Mouse (Mus musculus): ENCODE results near the gene Gm9918.
"Not testable (repeated sequence)": the region's sequence is repeated elsewhere in the genome, so short reads cannot be mapped to it uniquely, and the experiment has no call there.

Gene Gm9918

DNA sequence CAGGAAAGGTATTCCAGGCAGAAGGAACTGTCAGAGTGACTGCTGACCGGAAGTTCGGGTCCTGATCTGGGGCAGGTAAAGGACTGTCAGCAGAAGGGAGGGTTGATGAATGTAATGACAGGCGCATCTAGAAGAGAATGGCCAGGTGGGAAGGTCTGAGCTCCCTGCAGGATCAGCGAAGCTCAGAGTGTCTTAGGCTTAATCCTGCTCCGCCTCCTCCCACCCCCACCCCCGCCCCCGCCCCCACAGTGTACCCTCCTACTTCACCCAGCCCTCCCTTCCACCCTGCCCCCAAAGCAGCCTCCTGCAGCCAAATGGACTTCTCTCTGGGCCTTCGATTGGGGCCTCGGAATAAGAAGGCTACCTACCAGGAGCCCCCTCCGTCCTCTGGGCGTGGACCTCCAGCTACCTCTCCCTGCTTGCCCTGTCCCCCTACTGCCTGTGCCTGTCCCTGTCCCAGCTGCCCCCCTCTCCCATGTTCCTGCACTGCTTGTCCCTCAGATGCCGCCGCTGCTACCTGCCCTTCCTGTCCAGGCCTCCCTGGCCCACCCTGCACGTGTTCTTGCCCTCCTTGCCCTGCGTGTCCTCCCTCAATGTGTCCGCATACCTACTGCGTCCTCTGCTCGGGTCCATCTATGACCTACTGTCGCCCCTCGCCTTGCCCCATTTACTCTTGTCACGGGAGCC lies at the start of gene Gm9918:
Gm9918 (plus strand) TSS at position 290 of the 687 bp plus-strand sequence.
- no peak for DNase-seq

DNA sequence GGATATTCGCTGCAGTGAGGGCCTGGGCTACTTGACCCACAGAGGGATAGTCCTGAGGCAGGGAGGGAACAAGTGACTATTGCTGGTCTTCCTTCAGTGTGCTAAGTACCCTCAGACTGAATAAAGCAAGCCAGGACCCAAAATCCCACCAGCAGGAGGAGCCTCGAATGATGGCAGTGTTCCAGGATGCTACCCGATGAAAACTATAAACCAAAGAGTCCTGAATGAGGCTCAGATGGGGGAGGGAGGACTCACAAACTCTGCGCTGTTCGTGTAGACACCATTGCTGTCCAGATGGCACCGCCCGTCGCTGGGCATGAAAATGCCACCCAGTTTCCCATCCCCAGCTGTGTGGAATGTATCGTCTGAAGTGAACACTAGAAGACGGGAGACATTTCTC lies 48.0 kb upstream of the Gm9918 start:
- DNase-seq = peak in 1 of 2 experiments; percentile 45

DNA sequence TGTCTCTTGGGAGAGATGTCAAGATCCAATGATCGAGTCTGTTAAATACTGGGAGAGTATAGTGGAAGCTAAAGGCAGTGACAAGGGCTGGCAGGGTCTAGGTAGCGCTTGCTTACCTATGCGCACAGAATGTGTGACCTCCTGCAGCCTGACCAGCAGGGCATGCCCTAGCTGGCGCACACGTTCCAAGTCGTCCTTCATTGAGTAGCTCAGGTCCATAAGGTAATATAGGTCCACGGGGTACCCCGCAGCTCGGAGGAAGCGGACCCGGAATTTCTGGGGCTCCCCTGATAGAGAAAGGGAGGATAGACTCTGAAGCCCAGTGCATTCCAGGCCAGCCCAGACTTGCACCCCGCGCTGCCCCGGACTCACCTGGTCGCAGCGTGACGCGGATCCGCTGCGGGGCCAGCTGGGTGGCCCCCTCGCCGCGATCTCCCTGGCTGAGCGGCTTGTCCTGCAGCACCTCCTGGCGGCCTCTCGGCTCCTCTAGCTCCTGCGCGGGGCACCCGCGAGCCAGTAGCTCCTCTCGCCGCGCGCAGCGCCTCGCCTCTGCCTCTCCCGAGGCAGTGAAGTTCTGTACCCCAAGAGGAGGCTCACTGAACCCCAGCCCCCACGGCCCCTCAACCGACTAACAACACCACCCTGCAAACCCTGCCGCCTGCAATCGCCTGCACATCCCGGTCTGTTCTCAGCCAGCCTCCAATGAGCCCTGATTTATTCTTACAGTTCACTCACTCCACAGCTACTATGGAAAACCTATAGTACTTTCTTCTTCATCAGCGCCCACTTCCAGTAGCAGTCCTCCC lies 46.0 kb upstream of the Gm9918 start:
- peak; percentile 86 to 88 for DNase-seq

DNA sequence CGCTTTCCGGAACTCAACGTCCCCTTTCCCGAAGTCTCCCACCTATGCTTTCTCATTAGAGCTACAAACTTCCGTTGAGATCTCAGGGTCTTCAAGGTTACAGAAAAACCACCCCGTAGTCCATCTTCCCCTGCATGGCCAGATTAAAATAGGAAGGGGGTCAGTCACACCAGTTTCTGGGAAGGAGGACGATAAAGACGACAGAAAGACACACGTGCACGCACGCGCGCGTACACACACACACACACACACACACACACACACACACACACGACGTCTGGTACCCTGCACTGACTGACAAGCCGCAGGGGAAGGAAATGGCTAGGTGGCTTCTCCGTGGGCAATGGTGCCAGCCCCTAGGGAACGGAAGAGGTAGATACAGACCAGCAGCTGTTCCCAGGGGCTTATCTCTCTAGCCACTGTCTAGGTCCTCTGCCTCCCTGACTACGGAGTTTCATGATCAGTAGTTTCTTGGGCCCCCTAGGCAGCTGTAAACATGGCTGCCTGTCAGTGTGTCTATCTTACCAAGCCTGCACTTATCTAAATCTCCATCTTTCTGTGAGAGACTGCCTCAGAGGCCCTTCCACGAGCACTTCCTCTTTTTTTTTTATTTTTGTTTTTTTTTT lies 45.3 kb upstream of the Gm9918 start:
- DNase-seq = no peak

DNA sequence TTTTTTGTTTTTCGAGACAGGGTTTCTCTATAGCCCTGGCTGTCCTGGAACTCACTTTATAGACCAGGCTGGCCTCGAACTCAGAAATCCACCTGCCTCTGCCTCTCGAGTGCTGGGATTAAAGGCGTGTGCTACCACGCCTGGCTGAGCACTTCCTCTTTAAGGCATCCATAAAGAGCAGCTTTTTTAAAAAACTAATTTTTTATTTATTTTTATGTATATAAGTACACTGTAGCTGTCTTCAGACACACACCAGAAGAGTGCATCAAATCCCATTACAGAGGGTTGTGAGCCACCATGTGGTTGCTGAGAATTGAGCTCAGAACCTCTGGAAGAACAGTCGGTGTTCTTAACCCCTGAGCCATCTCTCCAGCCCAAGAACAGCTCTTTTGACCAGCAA lies 44.7 kb upstream of the Gm9918 start:
- DNase-seq = not testable (repeated sequence)

DNA sequence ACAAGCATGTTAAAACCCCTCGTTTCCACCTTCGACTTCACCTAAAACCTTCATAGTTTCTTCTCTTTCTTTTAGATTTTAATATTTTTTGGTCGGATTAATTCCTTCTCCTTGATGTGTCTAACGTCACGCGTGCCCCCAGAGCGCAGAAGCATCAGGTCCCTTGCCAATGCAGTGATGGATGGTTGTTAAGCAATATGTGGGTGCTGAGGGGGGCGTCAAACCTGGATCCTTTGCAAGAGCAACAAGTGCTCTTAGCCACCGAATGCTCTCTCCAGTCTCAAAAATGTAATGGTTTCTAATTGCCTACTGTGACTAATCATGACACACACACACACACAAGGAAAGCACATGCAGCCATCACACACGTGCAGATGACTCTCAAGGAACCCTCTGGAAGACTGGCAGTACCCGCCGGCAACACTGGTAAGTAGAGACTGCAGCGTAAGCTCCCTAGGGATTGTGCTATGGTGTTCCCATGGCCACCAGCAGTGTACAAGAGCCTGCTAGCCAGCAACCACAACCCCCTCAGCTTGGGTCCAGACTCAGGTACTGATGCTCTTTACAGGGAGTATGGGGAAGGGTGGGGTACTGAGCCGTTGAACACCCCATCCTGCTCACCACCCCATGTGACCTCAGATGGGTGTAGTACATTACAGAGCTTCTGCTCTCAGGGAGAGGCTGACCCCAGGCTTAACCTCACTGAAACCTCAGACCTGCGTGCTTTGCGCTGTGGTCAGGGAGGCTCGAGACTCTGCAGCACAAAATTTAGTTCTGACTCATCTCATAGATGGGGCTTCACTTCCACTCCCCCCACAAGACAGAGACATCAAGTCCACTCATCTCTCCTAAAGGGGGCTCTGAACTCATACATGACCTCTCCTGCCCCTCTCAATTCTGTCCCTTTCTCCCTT lies 39.7 kb upstream of the Gm9918 start:
- no peak for DNase-seq

DNA sequence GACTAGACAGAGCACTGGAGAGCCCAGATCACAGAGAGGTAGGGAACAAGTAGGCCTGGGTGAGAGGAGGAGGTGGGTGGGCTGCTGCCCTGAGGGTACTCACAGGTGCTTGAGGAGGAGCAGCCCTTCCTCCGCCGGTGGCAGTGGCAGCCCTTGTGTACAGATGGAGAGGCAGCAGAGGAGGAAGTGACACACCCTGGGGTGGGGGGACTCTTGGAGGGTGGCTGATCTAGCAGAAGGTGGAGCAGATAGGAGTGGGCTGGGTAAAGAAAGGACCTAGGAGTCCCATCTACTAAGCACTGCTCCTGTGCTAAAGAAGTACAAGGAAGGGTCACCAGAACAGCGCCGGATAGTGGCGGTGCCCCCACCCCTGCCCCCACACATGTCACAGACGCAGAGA lies 38.6 kb upstream of the Gm9918 start, which contains the start of gene Itgb7:
Itgb7 (minus strand) TSS at position 197 of the 400 bp plus-strand sequence.
- DNase-seq = no peak

DNA sequence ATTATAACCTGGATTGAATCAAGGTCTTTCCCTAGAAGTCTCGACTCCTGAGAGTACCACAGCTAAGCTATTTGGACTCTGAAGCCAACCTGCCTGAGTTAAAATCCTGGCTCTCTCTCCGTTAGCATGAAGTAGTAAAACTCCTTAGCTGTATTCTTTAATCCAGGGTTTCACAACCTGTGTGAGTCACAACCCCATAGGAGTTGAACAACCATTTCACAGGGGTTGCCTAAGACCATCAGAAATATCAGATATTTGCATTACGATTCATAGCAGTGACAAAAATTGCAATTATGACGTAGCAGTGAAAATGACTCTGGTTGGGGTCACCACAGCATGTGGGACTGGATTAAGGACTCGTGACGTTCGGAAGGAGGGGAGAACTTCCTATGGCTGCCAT lies 37.6 kb upstream of the Gm9918 start:
- DNase-seq = no peak

DNA sequence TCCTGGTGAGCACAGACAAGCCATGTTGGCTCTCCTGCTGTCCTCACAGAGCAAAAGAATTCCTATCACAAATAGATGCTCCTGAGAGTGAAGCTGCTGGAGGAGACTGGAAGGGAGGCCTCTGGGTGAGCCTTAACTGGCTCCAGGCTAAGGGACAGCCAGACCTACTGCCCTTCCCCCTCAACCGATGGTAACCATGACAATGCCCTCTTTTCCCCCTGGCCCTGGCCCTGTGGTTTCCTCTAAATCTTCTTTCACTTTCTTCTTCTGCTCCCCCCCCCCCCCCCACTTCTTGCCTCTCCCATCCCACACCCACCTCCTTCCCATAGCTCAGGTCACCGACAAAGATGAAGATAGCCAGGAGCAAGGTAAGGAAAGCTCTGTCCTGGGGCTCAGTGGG lies 36.5 kb upstream of the Gm9918 start:
- DNase-seq = no peak

DNA sequence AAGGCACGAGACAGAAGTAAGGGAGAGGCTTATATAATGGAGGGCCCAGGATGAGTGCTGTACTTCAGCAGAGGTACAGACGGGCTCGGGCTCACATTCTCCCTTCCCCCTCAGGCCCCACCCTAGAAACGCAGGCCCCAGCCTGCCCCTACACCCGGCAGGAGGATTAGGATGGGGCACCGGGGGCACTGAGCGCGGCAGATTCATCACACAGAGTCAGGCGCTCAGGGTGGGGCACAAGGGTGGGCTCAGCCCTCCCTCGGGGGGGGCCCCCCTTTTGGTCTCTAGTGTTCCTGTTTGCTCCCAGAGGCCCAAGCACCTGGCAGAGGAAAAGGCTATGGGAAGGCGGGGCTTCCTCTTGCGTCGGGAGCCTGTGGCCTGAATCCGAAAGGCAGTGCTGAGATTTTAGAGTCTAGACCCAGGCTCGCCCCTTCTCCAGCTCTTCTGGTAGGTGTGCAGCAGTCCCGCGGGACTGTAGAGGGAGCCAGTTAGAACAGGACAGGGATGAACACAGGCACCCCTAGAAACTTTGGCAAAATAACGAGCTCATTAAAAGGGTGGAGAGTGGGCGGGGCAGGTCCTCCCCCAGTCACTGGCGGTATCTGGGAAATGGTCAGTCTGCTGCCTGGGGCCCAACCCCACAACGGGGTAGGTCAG lies 34.9 kb upstream of the Gm9918 start:
- DNase-seq = no peak

DNA sequence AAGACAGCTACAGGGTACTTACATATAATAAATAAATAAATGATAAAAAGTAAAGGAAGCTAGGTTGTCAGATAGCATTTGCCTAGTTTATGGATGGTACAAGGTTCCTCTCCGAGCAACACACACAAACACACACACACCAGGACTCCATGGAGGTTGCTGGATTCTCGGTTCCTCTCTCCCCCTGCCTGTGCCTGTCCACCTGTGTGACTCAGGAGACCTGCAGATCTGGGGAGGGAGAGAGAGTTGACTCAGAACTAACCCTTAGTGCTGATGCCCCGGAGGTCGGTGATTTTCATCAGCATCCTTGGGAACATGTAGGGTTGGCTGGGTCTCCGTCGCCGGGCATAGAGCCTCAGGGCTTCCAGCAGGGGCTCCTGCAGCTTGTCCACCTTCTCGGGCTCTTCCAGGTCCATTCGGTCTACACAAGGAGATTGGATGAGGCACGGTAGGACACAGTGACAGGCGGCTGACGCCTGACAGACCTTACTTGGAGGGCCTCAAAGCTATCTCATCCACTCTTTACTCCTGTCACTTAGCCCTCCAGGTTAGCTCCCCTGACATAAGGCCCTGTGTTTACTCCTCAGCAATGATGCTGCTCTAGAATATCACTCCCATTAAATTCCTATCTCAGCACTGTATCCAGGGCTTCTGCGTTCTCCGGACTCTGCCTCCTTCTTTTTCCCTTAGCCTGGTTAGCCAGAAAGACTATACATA lies 31.7 kb upstream of the Gm9918 start:
- no peak for DNase-seq

DNA sequence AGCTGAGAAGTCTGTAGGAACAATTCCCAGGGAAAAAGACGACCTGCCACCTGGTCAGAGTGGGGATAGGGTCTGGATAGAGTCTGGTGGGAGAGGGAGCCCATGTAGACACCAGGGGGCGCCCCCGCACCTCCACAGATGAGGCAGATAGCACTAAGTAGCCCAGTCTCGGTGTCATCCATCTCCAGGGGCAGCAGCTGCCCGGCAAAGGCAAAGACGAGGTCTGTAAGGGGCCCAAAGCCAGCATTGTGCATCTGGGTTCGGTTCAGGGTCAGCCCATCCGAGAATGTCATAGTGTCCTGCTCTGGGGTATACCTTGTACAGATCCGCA lies 31.1 kb upstream of the Gm9918 start:
- DNase-seq = peak; percentile 82 to 90

DNA sequence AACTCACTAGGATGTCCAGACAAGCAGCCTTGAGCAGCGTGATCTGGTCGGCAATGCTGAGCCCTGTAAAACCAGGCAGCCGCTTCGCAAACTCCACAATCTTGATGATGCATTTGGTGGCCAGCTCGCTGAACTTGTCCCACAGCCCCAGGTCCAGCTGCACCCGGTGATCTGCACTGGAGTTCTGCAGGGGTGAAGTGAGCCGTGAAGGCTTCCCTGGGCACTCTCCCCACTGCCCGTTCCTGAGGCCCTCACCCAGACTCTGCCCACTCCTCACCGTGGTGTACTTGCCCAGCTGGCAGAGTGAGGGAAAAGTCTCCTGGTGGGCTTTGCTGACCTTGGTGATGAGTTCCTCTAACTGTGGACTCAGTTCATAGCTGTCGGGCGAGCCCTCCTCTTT lies 30.5 kb upstream of the Gm9918 start:
- DNase-seq = no peak

DNA sequence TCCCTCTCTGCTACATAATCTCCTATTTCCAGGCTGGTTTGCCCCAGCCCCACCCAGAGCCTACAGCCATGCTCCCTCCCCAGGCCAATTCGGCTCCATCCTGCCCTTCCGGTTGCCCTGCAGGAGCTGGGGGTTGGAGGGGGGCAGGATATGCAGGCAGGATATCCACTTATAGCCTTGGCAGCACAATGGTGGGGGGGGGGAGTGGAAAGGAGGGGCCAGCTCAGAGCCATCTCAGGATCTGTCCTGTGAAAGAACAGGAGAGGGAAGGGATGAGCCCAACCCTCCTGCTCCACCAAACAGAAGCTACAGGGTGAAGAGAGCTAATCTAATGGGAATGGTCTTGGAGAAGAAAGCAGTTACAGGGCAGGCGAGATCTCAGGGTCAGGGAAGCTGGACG lies 29.8 kb upstream of the Gm9918 start:
- DNase-seq = no peak

DNA sequence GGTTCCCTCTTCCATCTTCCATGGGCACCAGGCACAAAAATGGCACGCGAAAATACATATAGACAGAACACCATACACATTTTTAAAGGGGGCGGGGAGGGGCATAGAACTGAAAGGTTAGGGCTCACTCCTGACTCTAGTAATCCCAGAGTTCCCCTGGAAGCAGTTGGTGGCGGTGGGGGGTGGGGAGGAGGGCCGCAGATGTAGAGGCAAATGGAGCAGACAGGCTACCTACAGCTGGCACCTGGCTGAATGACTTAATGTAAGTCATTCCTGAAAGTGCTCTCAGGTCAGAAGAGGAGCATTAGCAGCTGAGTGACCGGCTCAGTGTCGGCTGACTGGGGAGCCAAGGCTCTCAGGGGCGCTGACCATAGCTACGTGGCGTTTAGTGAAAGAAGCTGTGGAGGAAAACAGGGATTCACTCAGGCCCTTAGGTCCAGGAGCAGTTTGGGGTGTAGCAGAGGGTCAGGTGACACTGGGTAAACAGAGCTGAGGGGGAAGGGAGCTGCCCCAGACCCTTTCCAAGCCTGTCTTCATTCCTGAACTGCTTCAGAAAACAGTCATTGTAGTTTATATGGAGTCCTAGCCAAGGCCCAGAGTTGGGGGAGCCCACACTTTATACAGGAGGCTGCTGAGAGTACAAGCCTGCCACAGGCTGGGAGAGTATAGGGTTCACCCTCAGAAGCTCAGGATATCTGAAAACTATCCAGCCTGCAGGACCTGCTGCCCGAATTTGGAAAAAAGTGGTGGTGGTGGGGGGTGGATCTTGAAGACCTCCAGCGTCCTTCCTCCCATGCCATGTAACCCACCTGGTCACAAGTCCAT lies 27.7 kb upstream of the Gm9918 start:
- DNase-seq = no peak

DNA sequence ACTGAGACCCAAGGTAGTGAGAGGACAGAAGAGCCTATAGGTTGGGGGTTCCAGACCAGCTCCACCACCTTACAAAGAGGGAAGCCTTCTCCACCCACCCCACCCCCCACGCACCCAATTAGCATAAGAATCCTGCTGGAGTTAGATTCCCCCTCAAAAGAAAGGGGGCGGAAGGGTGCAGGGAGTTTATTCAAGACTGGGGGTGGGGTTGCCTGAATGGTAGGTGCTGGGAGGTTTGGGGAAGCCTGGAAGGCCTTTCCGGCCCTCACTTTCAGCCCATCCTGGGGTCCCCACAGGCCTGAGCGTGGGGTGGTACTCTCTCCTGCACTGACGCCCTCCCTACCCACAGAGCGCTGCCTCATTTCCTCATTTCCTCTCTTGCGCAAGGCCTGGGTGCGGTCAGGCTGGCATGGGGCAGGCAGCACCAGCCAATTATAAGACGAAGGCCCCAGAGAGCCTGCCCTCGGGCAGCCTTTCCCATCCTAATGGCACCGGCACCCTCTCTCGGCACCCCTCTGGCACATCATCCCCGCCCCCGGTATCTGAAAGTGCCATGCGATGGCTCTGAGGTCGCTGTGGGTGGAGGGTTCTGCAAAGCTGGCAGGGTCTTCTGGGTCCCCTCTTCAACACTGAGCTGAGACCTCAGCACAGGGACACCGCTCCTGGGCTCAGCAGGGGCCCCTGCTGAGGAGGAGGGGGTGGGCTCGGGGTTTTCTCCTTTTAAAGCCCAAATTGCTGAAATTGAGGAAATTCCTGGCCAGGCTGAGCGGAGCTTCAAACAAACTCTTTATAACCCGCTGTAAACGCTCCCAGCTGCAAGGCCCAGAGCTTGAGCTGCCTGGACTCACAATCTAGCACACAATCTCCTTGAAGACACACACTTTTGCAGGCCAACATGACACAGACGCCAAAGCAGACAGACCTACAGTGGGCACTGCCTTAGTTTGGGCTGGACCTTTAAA lies 26.9 kb upstream of the Gm9918 start:
- no peak for DNase-seq

DNA sequence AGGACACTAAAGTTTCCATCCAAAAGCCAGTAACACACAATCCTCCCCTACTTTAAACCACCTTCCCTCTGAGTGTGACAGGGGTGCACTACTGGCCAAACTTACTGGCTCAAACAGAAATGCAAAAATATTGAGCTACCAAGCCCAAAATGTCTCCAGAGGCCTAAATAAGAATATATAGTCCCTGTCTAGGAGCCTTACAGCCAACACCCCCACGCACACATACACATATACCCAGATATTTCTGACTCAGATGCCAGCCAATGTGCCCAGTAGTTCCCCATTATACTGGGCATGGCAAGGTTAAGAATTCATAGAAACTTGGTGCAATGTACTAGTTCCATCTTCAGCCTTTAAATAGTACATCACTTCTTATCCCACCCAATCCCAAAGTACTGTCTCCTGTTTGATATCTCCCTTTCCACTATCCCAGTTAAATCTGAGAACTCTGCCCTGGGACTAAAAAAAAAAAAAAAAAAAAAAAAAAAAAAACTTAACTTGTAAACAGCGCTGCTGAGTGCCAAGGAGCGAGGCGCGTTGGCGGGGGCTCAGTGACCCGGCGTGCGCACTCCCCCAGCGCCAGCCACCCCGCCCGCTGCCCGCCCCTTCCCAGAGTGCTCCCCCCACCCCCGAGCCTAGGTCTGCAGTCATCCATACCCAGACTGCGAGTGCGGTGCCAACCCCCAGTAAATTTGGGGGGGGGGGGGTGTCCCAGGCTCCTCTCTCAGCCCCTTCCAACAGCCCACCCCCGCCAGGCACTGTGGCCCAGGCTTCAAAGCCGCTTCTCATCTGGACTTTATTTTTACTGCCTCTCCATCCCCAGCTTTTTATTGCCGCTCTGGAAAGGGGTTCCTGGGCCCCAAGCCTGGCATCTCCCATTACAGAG lies 25.8 kb upstream of the Gm9918 start:
- DNase-seq = no peak

DNA sequence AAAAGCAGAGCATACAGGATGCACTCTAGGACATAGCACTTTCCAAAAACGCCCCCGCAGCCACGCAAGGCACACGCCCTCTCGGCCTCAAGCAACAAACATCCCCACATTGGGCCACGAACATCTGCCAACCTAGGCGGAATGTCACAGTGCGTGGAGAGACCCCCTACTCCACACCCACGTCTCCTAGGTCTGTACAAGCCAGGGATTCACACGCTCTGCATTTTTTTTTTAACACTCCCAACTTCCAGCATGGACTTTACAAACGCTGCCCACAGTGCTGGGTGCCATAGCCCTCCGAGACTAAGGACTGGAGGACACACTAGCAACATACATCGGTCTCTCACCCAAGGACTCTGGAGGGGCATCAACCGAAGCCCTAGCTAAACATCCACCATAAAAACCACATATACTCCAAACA lies 24.9 kb upstream of the Gm9918 start:
- DNase-seq = no peak
